Mouse (Mus musculus) brain, embryonic 14.5 days (tissue): ENCODE results near the gene Atp2c1.

ENCODE experiments used
- CTCF ChIP-seq: fragments of 200-500 bp; IDR thresholded peaks from 2 replicates; pipeline ENCODE4 v1.5.1; 2012; ENCODE audit warnings: inconsistent platforms, mild to moderate bottlenecking, moderate library complexity, borderline replicate concordance; ENCODE audit not compliant: insufficient read depth, insufficient read length; ENCODE audit errors: extremely low read depth
- POLR2A ChIP-seq: fragments of 200-500 bp; IDR thresholded peaks from 2 replicates; pipeline ENCODE4 v1.6.1; 2012; ENCODE audit warnings: mild to moderate bottlenecking, inconsistent platforms, borderline replicate concordance; ENCODE audit not compliant: poor library complexity, insufficient read depth, insufficient read length, severe bottlenecking; ENCODE audit errors: extremely low read depth

GRCm38 (mm10) chr9:105551407-105551806 is 24.3 kb upstream of the Atp2c1 start:
- TF ChIP-seq POLR2A (no peak), CTCF (no peak)
